Mouse (Mus musculus): Measurements from ENCODE around the gene Cpne8.

DNA sequence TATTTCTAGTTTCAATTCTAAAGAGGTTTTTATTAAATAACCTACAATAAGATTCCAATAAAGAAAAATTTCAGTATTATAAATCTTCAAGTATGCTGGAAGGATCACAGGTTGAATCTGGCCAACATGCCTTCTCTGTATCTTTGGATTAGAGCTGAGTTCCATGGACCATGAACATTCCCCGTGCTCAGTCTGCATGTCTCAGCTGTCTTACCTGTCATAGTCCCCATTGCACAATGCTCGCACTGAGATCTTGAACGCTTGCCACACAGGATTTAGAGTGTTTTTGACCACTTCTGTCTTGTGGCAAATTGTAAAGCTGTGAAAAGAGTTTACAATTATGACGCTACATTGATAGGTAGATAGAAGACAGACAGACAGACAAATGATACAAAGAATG, 110.0 kb downstream of the Cpne8 start:
- TF ChIP-seq POLR2A (IDR thresholded peaks at IDR 0.05; ENCODE audit: low read depth, low read length) (no peak), CTCF (conservative IDR thresholded peaks at IDR 0.05; ENCODE audit: insufficient read depth, insufficient read length, low read depth, low read length) (no peak)
